Mouse (Mus musculus) kidney, adult 18-20 months (tissue): ENCODE measurements around the gene Dazap2.

Experiments
- DNase-seq: peaks from one replicate; pipeline ENCODE4 v3.0.0; 2021

The Dazap2 gene

DNA sequence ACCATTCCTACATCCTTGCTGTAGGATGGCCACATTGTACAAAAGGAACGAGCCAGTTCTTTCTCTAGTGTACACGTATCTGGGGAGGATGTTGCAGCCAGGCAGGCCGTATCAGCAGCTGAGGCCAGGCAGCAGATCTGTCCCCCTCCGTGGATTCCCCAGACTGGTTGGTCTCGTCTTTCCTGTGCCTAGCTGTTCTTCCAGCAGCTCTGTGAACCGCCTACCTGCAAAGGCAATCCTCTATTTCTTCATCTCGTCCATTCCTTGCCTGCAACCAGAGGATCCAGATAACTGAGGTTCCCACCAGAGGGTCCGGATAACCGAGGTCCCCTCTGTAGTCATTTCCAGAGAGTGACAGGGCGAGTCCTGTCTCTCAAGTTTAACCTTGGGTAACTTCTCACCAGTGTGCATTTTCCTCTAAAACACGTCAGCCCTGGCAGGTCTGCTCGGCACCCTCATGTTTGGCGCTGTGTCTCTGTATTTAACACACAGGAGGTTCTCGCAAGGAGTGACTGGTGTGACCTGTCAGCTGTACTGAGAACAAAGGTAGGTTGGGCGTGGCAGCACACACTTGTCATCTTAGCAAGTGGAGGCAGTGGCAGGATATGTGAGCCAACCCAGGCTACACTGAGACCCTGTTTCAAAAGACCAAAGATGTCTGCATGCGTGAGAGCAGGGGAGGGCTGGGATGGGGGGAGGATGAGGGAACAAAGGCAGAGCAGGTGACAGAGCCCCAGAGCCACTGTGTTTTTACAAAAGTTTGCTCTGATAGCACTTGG, 25.0 kb downstream of the Dazap2 start:
- DNase-seq = no peak

DNA sequence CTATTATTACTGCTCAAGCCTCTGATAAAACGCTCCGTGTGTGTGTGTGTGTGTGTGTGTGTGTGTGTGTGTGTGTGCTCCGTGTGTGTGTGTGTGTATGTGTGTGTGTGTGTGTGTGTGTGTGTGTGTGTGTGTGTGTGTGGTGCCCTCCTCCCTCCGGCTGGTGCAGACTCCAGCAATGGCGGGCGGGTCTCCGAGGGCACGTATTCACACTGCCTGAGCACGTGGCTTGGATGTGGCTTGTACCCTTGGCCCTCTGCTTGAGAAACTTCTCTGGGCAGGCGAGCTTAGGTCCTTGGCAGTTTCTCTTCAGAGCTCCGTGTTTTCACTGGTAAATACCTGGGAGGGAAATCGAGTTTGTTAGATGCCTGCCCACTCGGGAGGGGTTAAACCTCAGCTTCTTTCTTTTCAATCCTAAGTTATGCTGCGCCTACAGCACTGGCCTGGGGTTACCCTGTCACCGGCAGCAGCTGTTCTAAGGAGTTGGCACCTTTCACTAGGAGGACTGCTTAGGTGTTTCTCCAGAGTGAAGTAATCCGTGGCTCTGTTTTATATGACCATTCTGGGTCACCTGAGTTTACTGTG, 26.2 kb downstream of the Dazap2 start:
- peak; percentile 35 for DNase-seq

DNA sequence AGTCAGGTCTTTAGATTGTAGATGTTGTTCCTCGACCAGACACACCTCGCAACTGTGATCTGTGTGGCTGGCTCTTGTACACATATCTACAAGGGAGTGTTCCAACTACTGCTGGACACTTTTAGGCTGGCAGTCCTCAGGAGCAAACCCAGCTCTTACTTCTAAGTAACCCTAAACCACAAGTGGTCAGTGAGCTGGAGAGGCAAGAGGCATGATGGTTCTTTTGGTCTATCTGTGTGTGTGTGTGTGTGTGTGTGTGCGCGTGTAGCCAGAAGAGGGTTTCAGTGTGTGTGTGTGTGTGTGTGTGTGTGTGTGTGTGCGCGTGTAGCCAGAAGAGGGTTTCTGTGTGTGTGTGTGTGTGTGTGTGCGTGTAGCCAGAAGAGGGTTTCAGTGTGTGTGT, 27.3 kb downstream of the Dazap2 start:
- no peak for DNase-seq

DNA sequence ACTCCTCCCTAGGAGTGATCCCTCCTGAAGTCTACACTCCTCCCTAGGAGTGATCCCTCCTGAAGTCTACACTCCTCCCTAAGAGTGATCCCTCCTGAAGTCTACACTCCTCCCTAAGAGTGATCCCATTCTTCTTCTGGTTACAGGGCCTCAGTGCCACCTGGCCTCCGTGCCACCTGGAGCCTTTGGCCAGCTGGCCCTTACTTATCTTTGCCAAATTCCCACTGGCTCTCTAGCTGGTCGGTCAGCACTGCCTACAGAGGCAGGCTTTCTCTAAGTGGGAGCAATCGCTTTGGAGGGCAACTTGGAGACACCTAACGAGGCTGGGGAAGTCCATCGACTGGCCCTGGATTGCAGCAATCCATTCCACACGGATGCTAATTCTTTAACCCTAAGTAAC, 31.0 kb downstream of the Dazap2 start:
- DNase-seq = no peak

- DNase-seq = no peak
Observed at GRCm38 (mm10) chr15:100650111-100650510, 35.0 kb downstream of the Dazap2 start.

- no peak for DNase-seq
Observed at GRCm38 (mm10) chr15:100651610-100652009, 36.5 kb downstream of the Dazap2 start.

DNA sequence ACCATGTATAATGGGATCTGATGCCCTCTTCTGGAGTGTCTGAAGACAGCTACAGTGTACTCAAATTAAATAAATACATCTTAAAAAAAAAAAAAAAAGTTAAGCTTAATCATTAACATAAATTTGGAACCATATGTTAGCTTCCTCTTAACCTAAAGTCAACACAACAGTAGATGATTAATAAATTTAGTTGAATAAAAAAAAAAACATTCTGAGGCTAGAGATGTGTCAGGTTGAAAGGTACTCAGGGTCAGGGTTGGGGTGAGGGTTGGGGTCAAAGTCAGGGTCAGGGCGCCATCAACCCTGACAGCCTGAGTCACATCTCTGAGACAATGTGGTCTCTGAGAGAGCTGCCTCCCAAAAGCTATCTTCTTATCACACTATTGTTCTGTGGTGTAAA, 39.1 kb downstream of the Dazap2 start:
- DNase-seq = no peak

- DNase-seq = no peak
Observed at GRCm38 (mm10) chr15:100655201-100655600, 40.1 kb downstream of the Dazap2 start.

DNA sequence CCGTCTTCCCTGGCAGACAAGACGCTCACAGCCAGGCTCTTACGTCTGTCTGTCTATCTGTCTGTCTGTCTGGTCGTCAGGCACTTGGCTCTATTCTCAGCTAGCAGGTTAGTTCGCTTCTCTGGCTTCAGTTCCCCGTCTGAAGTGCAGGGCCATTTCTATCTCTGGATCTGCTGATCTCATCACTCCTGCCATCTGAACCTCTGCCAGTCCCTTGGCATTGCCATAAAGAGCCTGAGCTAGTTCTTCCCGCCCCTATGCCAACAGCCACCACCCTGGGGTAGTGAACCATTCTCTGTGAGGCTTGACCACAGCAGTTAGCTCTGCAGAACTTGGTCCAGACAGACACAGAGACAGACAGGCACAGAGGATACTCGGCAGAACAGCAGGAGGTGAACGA, 45.2 kb downstream of the Dazap2 start:
- DNase-seq = peak; percentile 56

- no peak for DNase-seq
Observed at GRCm38 (mm10) chr15:100660805-100661204, 45.7 kb downstream of the Dazap2 start.

DNA sequence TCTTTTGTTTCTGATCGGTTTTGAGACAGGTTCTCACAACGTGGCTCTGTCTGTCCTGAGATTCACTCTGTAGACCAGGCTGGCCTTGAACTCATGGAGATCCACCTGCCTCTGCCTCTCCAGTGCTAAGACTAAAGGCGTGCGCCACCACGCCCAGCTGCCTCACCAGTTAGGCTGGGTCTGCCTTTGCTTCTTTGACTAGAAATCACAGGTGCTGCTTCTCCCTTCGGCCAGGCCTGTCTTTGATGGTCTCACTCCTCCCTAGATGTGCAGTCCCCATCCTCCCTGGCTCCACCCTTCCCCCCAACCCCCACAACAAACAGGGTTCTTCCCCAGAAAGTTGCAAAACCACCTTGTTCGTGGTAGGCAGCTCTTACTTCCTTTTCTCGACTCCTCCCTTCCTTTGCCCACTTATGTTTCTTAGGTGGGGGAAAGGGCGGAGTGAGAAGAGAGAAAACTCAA, 49.7 kb downstream of the Dazap2 start:
- no peak for DNase-seq

GRCm38 (mm10) chr15:100665411-100666218, 50.5 kb downstream of the Dazap2 start:
- no peak for DNase-seq

- DNase-seq = no peak
Observed at GRCm38 (mm10) chr15:100666219-100666696, 51.1 kb downstream of the Dazap2 start.

DNA sequence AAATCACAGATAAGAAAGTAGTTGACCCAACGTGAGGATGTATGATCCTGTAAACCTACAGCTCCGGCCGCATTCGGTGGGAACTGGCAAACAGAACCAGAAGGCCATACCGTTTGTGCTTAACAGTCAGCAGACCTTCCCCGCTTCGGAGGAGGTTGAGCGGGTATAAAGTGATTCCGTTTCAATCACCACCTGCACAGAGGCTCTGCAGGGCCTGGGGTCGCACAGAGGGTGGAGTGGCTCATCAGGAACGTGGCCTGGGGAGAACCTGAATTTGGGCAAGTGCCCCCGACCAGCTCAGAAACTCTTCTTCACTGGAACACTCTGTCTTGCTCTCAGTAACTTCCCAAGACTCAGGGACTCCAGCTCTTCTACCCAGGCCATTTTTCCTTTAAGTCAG, 51.7 kb downstream of the Dazap2 start:
- DNase-seq = no peak

- DNase-seq = no peak
Observed at GRCm38 (mm10) chr15:100667420-100667819, 52.3 kb downstream of the Dazap2 start.

DNA sequence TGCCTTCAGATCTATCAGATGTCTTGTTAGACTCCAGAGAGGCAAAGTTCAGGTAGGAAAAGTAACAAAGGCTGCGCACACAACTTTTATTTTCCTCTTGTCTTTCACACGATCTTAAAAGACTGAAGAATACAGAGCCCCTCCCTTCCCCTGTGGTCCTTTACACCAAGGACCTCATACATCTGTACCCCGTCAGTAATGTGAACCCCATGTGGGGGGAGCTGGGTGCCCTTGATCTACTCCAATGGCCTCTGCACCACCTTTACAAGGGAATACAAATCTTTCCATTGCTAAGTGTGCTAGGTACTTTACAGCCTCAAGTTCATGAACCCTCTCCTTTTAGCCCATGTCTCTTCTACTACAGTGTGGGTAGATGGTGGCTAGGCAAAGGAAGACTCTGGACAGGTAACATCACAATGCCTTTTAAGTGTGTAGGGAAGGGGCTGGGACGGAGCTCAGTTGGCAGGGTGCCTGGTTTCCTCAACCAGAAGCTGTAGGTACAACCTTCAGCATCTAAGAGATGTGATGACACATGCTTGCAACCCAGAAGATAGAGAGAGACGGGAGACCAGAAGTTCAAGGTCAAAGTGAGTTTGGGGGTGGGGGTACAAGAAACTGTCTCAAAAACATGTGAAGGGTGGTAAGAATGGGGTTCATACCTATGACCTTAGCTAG, 52.9 kb downstream of the Dazap2 start:
- DNase-seq = no peak

DNA sequence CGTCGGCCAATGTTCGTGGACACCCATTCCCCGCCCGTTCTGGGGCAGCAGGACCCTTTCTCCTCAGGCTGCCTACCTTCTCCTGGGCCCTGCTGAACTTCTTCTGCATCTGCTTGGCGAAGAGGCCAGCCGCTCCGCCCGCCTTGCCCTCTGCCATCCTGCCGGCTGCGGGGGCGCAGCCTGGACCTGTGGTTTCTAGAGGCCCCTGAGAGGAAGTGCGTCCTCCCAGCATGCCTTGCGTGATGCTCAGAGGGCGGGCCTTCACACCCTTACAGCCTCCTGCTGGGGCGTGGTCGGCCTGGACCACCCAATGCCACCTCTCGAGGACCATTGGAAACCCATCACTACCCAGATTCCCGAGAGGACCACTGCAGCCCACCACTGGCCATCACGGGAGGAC, 54.2 kb downstream of the Dazap2 start, which contains the start of gene Bin2:
Bin2 (minus strand) TSS at position 217 of the 400 bp plus-strand sequence.
- no peak for DNase-seq

GRCm38 (mm10) chr15:100670004-100670403, 54.9 kb downstream of the Dazap2 start:
- DNase-seq = no peak
